Mouse (Mus musculus) cerebellum, postnatal 25 days (tissue): ENCODE measurements around the gene 2010300C02Rik.
"Not testable (repeated sequence)": the region's sequence is repeated elsewhere in the genome, so short reads cannot be mapped to it uniquely, and the experiment has no call there.

Experiments
- DNase-seq, 2 experiments: peaks; one replicate each; pipeline ENCODE4 v3.0.0; 2021; ENCODE audit warnings: mixed read lengths in 2 of 2

The 2010300C02Rik gene

DNA sequence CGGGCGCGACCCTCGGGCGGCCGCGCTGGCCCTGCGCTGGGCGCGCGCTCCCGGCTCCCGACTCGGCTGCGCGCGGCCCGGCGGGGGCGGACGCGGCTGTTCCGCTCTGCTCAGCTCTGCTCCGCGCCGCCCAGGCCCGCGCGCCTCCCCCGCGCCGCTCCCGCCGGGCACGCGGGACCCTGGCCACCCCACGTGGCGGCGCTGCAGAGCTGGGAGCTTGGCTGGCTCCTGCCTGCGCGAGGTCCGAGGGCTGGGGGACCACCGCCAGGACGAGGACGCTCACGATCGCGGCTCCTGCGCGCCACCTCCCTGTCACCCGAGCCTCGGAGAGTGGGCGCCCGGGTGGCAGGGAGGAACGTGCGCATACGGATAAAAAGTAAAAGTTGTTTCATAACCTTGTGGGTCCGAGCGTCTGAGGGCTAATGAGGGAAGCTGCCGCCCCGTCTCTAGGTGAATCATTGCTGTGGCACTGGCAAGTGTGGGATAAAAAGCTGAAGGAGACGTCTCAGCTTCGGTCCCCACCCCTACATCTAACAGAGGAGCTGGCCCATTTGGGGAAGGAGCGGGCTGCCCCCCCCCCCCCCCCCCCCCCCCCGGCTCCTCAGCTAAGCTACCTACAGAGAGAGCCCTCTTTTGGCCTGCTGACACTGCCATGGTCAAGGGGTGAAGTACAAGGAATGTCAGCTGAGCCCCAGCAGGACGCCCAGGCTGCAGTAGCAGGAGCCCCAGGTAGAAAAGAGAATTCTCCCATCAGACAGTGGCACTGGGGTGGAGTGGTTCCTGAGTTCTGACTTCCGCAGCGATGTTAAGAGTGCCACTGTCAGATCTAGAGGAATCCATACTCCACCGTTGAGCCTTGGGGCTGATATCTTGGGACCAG lies at the start of gene 2010300C02Rik:
TSS of gene 2010300C02Rik (minus strand) at position 325 of the 880 bp plus-strand sequence.
- DNase-seq, result peak; percentile 85 to 91

DNA sequence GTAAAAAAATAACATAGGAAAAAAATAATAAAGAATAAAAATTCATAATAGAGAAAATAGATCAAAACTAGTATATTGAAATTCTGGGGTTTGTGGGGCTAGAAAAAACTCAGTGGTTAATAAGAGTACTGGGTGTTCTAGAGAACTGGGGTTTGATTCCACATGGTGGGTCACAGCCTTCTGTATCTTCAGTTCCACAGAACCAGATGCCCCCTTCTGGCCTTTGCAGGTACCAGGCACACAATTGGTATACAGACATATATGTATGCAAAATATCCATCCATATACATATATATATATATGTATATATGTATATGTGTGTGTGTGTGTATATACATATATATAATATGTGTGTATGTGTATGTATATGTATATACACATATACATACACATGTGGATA lies 39.5 kb upstream of the 2010300C02Rik start:
- DNase-seq, result peak in 1 of 2 experiments; percentile 6

DNA sequence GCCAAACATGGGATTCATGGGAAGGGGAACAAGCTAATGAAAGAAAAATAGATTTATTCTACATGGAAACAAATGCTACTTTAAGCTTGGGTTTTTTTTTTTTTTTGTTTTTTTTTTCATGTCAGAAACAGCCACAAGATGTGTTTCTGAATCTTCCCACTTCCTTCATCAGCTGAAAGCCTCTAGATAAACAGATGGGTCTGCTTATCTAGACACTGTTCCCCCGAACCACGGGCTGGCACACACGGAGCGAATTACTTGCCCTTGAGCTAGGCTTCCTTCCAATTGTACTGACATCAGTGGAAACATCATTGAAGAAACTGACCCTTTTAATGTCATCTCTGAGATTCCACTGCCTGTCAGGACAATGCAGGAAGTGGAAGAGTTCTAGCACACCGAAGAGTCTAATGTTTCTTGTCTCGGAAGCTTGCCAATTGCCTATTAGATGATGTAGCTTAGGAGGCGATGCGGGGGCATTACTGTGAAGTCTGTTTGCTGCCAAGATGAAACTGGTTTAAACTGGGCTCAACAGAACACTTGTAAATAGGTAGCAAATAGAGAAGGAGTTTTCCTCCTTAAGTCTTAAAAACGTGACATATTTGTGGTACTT lies 24.9 kb upstream of the 2010300C02Rik start:
- DNase-seq, result peak in 1 of 2 experiments; percentile 5

DNA sequence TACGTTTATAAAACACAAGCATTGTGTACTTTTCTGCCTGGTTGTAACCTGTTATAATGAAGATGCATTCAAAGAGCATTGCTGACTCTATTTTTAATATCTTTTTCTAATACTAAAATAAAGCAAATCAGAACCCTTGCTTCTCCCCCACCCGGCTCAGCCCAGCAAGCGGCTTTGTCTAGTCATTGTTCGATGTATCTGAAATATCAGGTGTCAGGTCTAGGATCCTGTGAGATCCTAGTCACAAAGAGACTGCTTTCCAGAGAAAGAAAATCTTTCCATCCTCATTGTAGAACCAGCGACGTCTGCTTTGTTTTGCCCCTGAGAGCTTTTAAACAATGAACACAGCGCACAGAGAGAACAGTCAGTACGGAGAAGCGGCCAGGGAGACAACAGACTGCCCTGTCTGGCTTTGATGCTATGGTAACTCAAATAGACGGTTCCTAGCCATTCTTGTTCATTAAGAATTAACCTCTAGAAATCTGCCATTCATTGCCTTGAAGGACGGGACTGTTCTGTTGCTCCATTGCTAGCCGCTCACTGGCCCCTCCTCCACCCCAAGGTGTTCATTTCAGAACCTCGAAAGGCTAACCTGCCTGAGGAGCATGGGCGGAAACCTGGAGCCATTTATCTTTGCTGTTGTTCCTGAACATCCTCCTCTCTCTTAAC lies 22.9 kb upstream of the 2010300C02Rik start:
- DNase-seq, result no peak

DNA sequence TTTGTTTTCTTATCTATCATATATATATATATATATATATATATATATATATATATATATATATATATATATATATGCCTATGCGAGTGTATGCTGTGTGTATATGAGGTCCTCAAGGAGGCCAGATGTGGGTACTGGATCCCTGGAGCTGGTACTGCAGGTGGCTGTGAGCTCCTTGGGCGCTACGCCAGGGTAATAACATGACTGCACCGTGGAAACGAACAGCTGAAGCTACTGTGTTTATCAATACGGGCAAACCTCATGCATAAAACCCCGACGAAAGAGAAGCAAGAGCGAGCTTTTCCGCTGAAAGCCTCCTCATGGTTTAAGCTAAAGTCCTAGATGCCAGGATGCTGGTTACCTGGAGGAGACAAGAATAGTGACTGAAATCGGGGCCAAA lies 22.2 kb upstream of the 2010300C02Rik start:
- no peak for DNase-seq

DNA sequence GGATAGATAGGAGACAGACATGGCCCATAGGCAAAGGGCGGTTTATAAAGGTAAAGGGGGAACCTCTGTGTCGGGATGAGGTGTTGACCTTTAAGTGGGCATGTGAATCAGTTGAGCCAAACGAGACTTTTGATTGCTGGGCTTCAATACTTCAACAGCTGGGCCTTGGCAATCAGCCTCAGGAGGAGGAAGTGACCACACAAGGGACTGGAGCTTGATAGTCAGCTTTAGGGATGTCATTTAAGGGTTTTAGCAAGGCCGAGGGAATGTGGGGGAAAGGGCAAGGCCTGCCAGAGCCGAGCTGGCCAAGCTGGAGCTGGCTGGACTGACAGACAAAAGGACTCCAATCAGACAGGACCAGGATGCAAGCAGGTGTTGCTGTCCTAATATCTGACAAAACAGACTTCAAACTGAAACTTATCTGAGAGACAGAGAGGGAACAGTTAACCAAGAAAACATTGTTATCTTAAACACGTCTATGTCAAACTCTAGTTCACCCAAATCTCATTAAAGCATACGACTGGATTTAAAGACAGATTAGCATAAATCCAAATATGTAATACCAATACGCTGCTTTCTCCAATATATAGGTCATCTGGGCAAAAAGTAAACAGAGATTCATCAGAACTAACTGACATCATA lies 20.4 kb upstream of the 2010300C02Rik start:
- no peak for DNase-seq

DNA sequence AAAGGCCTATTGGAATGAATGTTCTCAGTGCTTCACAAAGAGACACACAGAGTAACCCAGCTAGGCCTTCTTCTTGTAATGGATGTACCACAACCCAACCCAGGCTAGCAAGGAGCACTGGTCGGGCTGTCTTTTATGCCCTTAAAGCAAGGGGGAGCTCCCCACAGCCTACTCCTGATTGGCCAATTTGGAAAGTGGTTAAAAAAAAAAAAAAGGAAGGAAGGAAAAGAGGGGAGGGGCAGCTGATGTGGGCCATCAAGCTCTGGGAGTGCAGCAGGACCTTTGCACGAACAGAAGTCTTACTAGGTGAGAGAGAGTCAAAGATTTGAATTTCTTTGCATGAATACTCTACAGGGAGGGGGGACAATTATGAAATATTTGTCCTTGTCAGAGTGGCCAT lies 19.0 kb upstream of the 2010300C02Rik start:
- no peak for DNase-seq

DNA sequence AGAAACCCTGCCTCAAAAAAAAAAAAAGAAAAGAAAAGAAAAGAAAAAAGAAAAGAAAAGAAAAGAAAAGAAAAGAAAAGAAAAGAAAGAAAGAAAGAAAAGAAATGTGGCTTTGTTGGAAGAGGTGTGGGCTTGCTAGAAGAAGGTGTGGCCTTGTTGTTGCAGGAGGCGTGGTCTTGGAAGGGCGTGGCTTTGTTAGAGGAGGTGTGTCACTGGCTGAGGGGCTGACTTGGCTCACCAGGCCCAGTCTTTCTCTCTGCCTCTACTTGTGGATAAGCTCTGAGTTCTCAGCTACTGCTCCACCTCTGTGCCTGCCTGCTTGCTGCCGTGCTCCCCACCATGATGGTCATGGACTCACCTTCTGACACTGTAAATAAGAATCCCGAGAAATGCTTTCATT lies 17.2 kb upstream of the 2010300C02Rik start:
- no peak for DNase-seq

DNA sequence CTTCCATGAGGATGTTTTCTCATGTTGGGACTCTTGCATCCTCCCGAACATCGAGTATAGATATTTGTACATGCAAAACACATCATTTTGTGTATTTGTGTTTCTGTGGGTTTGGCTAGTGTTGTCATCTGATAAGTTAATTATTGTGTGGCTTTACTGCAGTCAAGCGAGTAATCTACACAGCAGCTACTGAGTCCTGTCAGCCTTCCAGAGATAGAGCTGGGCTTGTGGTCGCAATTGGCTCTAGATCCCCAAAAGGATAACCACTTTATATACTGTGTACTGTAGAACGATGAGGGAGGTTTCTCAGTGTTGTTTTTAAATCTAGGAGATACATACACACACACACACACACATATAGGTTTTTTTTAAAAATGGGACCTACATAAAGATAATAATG lies 16.0 kb upstream of the 2010300C02Rik start:
- no peak for DNase-seq

DNA sequence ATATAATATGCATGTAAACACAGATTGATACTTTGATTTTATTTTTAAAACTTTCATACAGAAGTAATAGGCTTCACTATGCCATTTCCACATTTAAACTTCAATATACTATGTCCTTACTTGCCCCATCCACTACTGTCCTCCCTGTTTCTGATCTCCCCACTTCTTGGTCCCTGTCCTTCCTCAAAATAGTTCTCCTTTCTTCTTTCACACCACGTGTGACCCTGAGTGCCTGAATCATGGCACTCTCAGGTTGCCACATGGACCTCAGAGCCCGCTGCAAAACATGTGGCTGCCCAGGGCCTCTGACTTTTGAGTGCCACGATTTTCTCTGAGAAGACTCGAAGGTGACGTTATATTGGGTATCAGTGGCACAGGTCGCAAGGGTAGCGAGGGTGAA lies 15.0 kb upstream of the 2010300C02Rik start:
- no peak for DNase-seq

DNA sequence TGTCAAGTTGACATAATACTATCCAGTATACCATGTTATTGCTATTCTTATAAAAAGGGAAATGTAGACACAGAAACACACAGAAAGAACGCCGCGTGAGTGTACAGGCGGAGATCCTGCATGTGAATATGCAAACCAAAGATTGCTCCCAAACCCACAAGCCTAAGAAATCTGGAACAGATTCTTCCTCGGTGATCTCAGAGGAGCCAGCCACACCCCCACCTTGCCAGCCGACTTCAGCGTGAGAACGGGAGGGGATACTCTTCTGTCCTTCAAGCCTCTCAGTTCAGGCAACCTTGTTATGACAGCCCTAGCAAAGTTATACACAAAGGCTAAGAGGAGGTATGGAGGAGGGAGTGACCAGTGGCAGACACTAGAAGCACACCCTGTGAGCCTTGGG lies 9.5 kb upstream of the 2010300C02Rik start:
- DNase-seq, result no peak

DNA sequence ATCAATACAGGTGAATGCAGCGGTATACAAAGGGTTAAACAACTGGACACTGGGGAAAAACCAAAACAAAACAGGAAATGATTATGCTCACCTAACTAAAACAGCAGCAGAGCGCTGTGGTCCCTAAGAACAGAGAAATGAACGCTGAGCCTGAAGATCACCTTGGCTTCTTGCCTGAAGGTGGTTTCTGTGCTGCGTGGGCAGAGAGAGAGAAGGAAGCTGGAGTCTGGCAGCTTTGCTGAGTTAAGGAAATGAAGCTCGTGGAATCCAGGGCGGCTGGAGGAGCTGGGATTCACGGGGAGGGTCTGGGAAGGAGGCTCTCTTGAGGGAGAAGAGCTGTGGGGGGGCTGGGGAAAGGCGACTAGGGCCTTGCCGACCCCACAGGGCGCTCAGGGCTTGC lies 8.2 kb upstream of the 2010300C02Rik start:
- no peak for DNase-seq

DNA sequence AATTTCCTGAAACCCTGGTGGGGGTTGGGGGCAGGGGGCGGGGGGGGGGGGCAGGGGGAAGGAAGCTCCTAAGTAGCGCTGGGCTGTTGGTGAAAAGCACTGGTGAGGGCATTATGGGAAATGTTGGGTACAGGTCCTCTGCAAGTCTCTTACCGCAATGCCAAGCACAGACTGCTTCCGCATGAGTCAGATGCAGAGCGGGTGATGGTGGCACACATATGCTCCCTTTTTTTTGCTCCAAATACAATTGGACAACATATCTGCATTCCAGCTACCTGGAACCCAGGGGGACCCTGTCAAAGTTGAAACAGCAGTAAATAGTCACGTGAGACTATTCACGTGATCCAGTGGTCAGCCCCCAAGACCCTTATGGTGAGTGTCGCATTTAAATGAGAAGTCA lies 7.3 kb upstream of the 2010300C02Rik start:
- DNase-seq, result no peak

DNA sequence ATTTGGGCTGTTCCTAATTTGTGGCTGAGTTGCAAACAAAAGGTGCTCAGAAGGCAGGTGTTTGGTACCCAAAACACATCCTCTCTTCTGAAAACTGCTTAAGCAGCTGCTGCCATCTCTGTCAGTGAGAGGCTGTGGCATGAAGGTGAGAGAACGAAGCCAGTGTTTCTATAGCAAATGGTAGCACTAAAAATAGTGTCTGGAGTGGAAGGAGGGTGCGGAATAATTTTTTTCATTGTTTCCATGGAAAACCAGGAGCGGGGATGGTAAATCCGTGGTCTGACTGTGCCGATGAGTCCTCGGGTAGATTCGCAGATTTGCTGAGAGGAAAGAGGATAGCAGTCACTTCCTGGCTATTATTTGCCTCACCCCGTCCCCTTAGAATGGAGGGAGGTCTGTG lies 6.5 kb upstream of the 2010300C02Rik start:
- DNase-seq, result no peak

DNA sequence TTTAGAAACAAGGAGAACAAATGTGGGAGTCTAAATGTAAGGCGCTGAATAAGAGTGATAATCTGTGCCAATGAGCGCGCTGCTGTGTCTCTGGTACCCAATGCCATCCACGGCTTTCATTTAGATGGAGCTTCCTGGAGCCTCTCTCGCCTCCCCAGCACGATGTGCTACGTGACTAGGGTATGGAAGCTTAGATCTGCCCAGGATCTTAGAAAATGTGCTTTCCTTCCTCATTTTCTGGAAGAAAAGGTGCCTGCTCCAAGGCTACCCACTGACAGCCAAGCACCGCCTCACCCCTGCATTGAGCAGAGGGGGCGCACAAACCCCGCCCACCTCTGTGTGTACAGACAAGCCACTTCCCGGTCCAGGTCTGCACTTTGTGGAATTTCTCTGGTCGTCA lies 6.0 kb upstream of the 2010300C02Rik start:
- DNase-seq, result no peak

DNA sequence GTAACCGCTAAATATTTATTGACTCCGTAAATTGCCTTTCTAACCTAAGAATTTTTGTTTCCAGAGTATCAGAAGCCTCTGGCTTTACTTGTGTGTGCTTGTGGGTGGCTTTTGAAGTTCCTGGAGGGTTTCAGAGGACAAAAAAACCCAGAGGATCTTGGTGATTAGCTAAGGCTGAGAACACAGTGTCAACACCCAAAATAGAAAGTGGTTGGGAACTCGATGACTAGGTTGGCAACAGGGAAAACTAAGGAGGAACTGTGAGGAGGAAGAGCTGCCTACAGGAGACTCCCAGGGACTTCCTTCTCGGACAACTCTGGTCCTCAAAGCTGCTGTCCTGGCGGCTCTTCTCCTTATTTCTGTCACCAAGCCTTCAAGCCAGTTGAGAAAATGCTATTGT lies 1.2 kb upstream of the 2010300C02Rik start:
- DNase-seq, result no peak

DNA sequence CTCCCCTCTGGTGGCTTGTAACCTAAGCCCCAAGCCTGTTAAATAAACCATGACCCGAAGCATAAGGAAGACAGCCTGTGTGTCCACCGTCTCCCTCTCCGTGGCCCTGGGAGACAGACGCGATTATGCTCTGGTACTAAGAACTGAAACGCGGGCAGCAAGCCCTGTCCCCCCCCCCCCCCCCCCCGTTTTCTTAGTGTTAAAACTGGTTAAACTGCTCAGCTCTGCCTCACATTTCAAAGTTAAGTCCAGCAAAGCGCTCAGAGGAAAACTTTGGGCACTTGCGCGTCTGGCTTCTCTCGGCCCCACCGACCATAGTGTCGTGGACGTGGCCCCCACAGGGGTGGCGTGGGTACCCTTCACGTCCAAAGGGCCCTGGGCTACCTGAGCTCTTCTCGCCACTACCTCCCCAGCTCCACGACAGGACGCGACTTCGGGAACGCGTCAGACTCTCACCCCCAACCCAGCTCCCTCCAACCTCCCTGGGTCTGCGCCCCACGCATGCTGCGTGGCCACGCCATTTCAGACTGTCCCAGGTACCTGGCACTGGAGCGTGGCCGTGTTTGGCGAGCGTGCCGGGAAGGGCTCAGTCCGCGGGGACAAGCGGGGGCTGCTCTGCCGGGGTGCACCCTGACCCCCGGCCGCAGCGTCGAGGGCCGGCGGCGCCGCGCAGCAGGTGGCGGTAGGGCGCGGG lies 708 bp downstream of the 2010300C02Rik start:
- DNase-seq, result peak in 1 of 2 experiments; percentile 55

DNA sequence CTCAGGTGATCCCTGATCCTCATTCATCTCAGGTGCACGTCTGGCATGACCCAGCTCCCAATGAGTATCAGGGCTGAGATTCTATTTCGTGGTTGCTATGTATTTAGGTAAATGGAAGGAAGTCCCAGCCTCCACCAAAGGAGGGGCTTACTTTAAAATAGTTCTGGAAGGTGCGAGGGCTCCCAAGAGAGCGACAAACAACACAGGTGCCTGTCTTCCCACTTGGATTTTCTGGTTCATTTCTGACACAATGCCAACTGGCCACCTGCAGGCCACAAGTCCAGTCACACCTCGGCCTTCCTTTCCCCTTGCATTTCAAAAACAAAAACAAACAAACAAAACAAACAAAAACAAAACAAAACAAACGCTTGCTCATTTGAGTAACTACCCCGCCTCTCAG lies 1.4 kb downstream of the 2010300C02Rik start:
- DNase-seq, result peak in 1 of 2 experiments; percentile 37

DNA sequence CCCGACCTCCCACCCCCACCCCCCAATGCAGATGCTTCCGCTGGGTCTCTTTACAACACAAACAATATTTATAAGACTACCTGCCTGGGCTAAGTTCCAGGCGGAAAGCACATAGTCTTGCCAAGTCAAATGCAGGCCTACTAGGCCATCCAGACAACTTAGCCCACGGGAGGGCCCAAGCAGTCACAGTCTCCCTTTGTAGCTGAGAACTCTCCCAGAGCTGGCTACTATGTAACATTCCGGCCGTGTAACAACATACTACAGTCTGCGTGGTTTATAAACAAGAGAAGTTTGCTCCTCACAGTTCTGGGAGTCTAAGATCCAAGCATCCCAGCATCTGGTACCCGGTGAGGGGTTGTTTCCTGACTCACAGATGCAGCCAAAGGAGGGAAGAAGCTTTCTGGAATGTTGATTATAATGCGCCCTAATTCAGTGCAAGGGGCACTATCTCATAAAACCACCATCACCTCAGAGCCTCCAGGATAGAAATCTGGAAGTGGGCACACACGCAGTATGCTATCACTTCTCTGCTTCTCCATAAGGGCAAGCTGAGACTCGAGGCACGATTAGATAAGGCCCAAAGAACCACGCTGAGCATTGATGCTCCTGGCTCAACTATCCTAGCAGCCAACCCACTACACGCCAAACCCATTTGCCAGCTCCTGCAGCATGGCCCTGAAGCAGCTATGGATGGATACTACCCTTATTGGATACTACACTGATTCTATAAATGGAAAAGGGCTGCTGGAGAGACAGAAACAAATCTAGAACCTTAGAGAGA lies 2.3 kb downstream of the 2010300C02Rik start:
- DNase-seq, result no peak

DNA sequence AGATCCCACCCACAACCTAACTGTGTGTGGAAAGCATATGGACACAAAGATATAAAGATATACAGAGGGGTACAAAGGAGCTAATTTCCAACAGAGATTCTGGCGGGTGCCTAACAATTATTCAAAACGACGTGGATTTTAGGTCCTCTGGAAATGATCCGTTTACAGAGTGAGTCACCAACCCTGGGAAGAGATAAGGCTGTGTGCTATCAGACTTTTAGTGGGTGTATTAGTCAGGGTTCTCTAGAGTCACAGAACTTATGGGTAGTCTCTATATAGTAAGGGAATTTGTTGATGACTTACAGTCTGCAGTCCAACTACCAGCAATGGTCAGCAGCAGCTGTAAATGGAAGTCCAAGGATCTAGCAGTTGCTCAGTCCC lies 7.5 kb downstream of the 2010300C02Rik start:
- DNase-seq, result not testable (repeated sequence)

DNA sequence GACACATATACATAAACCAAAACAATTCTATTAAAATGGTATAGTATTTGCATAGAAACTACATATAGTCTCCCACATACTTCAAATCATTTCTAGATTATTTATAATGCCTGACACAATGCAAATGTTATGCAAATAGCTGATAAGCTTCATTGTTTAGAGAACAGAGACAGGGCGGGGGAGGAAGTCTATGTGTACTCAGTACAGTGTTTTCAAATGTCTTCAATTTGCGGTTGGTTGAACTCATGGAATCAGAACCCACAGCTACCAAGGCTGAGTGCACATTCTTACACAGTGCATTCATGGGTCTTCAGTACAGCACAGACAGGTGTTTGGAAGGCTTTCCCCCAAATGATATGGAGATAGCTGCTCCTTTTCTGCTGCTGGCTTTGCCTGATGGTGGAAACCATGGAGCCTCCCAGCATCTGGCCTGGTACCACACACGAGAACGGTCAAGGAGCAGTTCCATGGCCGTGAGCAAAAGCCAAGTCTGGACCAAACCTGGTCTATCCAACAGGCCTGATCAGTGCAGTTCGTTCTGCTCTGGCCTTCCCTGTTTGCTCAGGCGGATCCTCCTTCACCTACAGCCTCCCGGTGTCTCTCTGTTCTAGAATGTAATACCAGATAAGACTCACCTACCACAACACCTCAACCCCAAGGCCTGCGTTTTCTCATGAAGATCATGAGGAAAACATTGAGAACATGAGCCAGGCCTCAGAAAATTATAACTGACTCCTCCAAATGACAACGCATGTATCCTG lies 8.1 kb downstream of the 2010300C02Rik start:
- DNase-seq, result no peak
